In genomic region chr2:74042430-74042829, GRCm38 (mm10) we compare ENCODE assay signal across 30 mouse cellular contexts.
DNase-seq lines count a peak whose midpoint lies in the region; ATAC-seq and TF ChIP-seq lines count a peak whose summit lies in the region.
"Had no signal": no experiment of that assay in that cellular context is flagged by ENCODE, and none has a peak within 500 bp of the region (broad histone marks: within the 10 kb centered on the region; RNA-seq: fewer than 3 reads in every experiment).

No protein-coding gene starts in this region.

- peak; percentile 46 for TF ChIP-seq RAD21 in MEL (IDR thresholded peaks at IDR 0.05; ENCODE audit: low read depth, low read length)

- H3K4me1 ChIP-seq in kidney, postnatal 0 days (replicated peaks; ENCODE audit: insufficient read depth, low read length): no peaks in the 10 kb centered on the region
- H3K4me1 ChIP-seq in kidney, adult 2 months (ENCODE audit: control insufficient read depth, insufficient read depth, low read length): no peaks in the 10 kb centered on the region
- H3K4me1 ChIP-seq in midbrain, embryonic 11.5 days (ENCODE audit: control insufficient read depth, insufficient read depth, low read length): no peaks in the 10 kb centered on the region
- H3K4me1 ChIP-seq in midbrain, embryonic 15.5 days: peaks cover 4% of the 10 kb centered on the region; the same call in 1 of the 2 replicates
- H3K4me1 ChIP-seq in MEL (ENCODE audit: control insufficient read depth in 1 of 2, insufficient read depth in 2 of 2, low read length in 2 of 2): no peaks in the 10 kb centered on the region
- H3K4me1 ChIP-seq: embryonic facial prominence, embryonic 15.5 days; forebrain, embryonic 12.5 days; heart, embryonic 10.5 days; heart, embryonic 15.5 days; hindbrain, embryonic 12.5 days; kidney, embryonic 15.5 days; limb, embryonic 10.5 days; limb, embryonic 15.5 days had no signal

- H3K36me3 ChIP-seq in kidney, postnatal 0 days (ENCODE audit: insufficient read depth, low read length): no peaks in the 10 kb centered on the region
- H3K36me3 ChIP-seq in kidney, adult 2 months (ENCODE audit: control insufficient read depth, insufficient read depth, low read length): no peaks in the 10 kb centered on the region
- H3K36me3 ChIP-seq in midbrain, embryonic 11.5 days (ENCODE audit: control insufficient read depth, insufficient read depth, low read length): no peaks in the 10 kb centered on the region
- H3K36me3 ChIP-seq in midbrain, embryonic 15.5 days (replicated peaks): no peaks in the 10 kb centered on the region
- no peaks in the 10 kb centered on the region for H3K36me3 ChIP-seq in MEL (ENCODE audit: control insufficient read depth in 1 of 2, insufficient read depth in 2 of 2, low read length in 2 of 2)
- H3K36me3 ChIP-seq: embryonic facial prominence, embryonic 15.5 days; forebrain, embryonic 12.5 days; heart, embryonic 10.5 days; heart, embryonic 15.5 days; hindbrain, embryonic 12.5 days; kidney, embryonic 15.5 days; limb, embryonic 10.5 days; limb, embryonic 15.5 days had no signal

- no peak for ATAC-seq in kidney, postnatal 0 days (replicated peaks; ENCODE audit: low FRiP score, low read depth)
- no peak for ATAC-seq in midbrain, embryonic 11.5 days (ENCODE audit: low FRiP score)
- ATAC-seq in midbrain, embryonic 15.5 days (replicated peaks): no peak
- ATAC-seq: forebrain, postnatal 0 days had no signal

- no peaks in the 10 kb centered on the region for H3K9me3 ChIP-seq in kidney, postnatal 0 days (replicated peaks; ENCODE audit: low read length)
- no peaks in the 10 kb centered on the region for H3K9me3 ChIP-seq in midbrain, embryonic 11.5 days (ENCODE audit: control insufficient read depth, low read length)
- H3K9me3 ChIP-seq in midbrain, embryonic 15.5 days: no peaks in the 10 kb centered on the region
- H3K9me3 ChIP-seq in MEL (replicated peaks; ENCODE audit: insufficient read depth, low read length): no peaks in the 10 kb centered on the region
- H3K9me3 ChIP-seq: embryonic facial prominence, embryonic 15.5 days; forebrain, embryonic 12.5 days; heart, embryonic 10.5 days; heart, embryonic 15.5 days; hindbrain, embryonic 12.5 days; kidney, embryonic 15.5 days; limb, embryonic 10.5 days; limb, embryonic 15.5 days had no signal

- TF ChIP-seq POLR2A in kidney, adult 2 months (IDR thresholded peaks at IDR 0.05; ENCODE audit: low read depth, low read length): no peak
- no peak for TF ChIP-seq POLR2A in MEL (IDR thresholded peaks at IDR 0.05; ENCODE audit: control insufficient read depth in 1 of 2, insufficient read depth in 1 of 2, low read depth in 1 of 2, low read length in 2 of 2, poor library complexity in 1 of 2)

- H3K9ac ChIP-seq in kidney, postnatal 0 days (ENCODE audit: low read depth, low read length): no peak overlapping the region
- H3K9ac ChIP-seq in midbrain, embryonic 11.5 days (ENCODE audit: low read length): no peak overlapping the region
- H3K9ac ChIP-seq in midbrain, embryonic 15.5 days: no peak overlapping the region
- no peak overlapping the region for H3K9ac ChIP-seq in MEL (ENCODE audit: control insufficient read depth, low read depth, low read length, poor library complexity, severe bottlenecking)
- H3K9ac ChIP-seq: embryonic facial prominence, embryonic 15.5 days; forebrain, embryonic 12.5 days; forebrain, postnatal 0 days; heart, embryonic 15.5 days; hindbrain, embryonic 12.5 days; kidney, embryonic 15.5 days; limb, embryonic 15.5 days; liver, embryonic 14.5 days had no signal

- H3K27ac ChIP-seq in kidney, postnatal 0 days: no peak overlapping the region
- H3K27ac ChIP-seq in kidney, adult 2 months (ENCODE audit: insufficient read depth, low read depth, low read length): no peak overlapping the region
- H3K27ac ChIP-seq in midbrain, embryonic 11.5 days (ENCODE audit: low read depth, low read length): no peak overlapping the region
- no peak overlapping the region for H3K27ac ChIP-seq in midbrain, embryonic 15.5 days
- H3K27ac ChIP-seq in MEL (ENCODE audit: control insufficient read depth, low read depth, low read length): no peak overlapping the region
- H3K27ac ChIP-seq: embryonic facial prominence, embryonic 15.5 days; forebrain, embryonic 12.5 days; heart, embryonic 10.5 days; heart, embryonic 15.5 days; hindbrain, embryonic 12.5 days; kidney, embryonic 15.5 days; limb, embryonic 10.5 days; limb, embryonic 15.5 days; liver, embryonic 14.5 days; macrophage had no signal

- no peak for TF ChIP-seq EP300 in MEL (IDR thresholded peaks at IDR 0.05; ENCODE audit: low read depth in 1 of 2, low read length in 2 of 2)

- H3K4me3 ChIP-seq in kidney, postnatal 0 days (replicated peaks; ENCODE audit: low read depth, low read length): no peak overlapping the region
- H3K4me3 ChIP-seq in kidney, adult 2 months (ENCODE audit: insufficient read depth, low read depth, low read length): no peak overlapping the region
- no peak overlapping the region for H3K4me3 ChIP-seq in midbrain, embryonic 11.5 days (ENCODE audit: low read depth, low read length)
- H3K4me3 ChIP-seq in midbrain, embryonic 15.5 days: no peak overlapping the region
- no peak overlapping the region for H3K4me3 ChIP-seq in MEL (ENCODE audit: control insufficient read depth in 1 of 2, insufficient read depth in 1 of 2, low read depth in 2 of 2, low read length in 2 of 2)
- H3K4me3 ChIP-seq: embryonic facial prominence, embryonic 15.5 days; forebrain, embryonic 12.5 days; heart, embryonic 10.5 days; heart, embryonic 15.5 days; hindbrain, embryonic 12.5 days; kidney, embryonic 15.5 days; limb, embryonic 10.5 days; limb, embryonic 15.5 days had no signal

- DNase-seq in kidney, postnatal 0 days (ENCODE audit: low spot score): peak; percentile 26
- DNase-seq in kidney, adult 2 months: no peak
- DNase-seq in midbrain, embryonic 11.5 days (ENCODE audit: low spot score, missing footprints): peak; percentile 69
- peak; percentile 20 for DNase-seq in MEL (ENCODE audit: low read depth, low spot score)
- DNase-seq in adrenal gland, postnatal 10 days: no peak
- no peak for DNase-seq in left cerebral cortex, adult 18-20 months (ENCODE audit: low spot score in 2 of 2)
- DNase-seq: adrenal gland, postnatal 25 days; cerebellum, adult 11-12 months; cerebellum, postnatal 10 days; forebrain, postnatal 0 days; gastrocnemius, postnatal 14 days; heart, postnatal 36 days; kidney, adult 11 months; kidney, postnatal 36 days; layer of hippocampus, postnatal 36 days; midbrain, embryonic 14.5 days; right cerebral cortex, postnatal 25 days; spleen, adult 18-20 months; thymus, postnatal 4 days had no signal

- H3K79me2 ChIP-seq in MEL (ENCODE audit: control insufficient read depth, insufficient read depth, low read length, poor library complexity): no peaks in the 10 kb centered on the region

- H3K27me3 ChIP-seq in kidney, postnatal 0 days (ENCODE audit: insufficient read depth, low read length): no peaks in the 10 kb centered on the region
- H3K27me3 ChIP-seq in kidney, adult 2 months (replicated peaks; ENCODE audit: control insufficient read depth, insufficient read depth, low read length): no peaks in the 10 kb centered on the region
- no peaks in the 10 kb centered on the region for H3K27me3 ChIP-seq in midbrain, embryonic 11.5 days (ENCODE audit: control insufficient read depth, insufficient read depth, low read length)
- no peaks in the 10 kb centered on the region for H3K27me3 ChIP-seq in midbrain, embryonic 15.5 days (replicated peaks)
- H3K27me3 ChIP-seq in MEL (ENCODE audit: control insufficient read depth in 1 of 2, insufficient read depth in 2 of 2, low read length in 2 of 2): peaks cover 3 to 9% of the 10 kb centered on the region in 2 experiments
- H3K27me3 ChIP-seq: embryonic facial prominence, embryonic 15.5 days; heart, embryonic 15.5 days; hindbrain, embryonic 12.5 days; kidney, embryonic 15.5 days; limb, embryonic 15.5 days had no signal

- peak; percentile 50 for TF ChIP-seq CTCF in kidney, postnatal 0 days (IDR thresholded peaks at IDR 0.05; ENCODE audit: low read depth)
- no peak for TF ChIP-seq CTCF in kidney, adult 2 months (conservative IDR thresholded peaks at IDR 0.05; ENCODE audit: insufficient read depth, insufficient read length, low read depth, low read length)
- TF ChIP-seq CTCF in MEL (IDR thresholded peaks at IDR 0.05 in 2 of 3, conservative IDR thresholded peaks at IDR 0.05 in 1 of 3; ENCODE audit: control insufficient read depth in 1 of 3, insufficient read depth in 1 of 3, low read depth in 2 of 3, low read length in 3 of 3, poor library complexity in 1 of 3, severe bottlenecking in 1 of 3): peak in 2 of 3 experiments; percentile 18 to 53; a peak in 3 of 6 replicates

- no peak overlapping the region for H3K4me2 ChIP-seq in kidney, postnatal 0 days (ENCODE audit: low read length)
- H3K4me2 ChIP-seq in midbrain, embryonic 11.5 days: no peak overlapping the region
- no peak overlapping the region for H3K4me2 ChIP-seq in midbrain, embryonic 15.5 days
- H3K4me2 ChIP-seq: embryonic facial prominence, embryonic 15.5 days; forebrain, embryonic 12.5 days; heart, embryonic 15.5 days; hindbrain, embryonic 12.5 days; kidney, embryonic 15.5 days; limb, embryonic 15.5 days had no signal

- 76% methylated on average over 6 of the region's 6 CpGs for WGBS in kidney, postnatal 0 days
- 67% methylated on average over 6 of the region's 6 CpGs for WGBS in kidney, adult 2 months
- 79% methylated on average over 6 of the region's 6 CpGs for WGBS in midbrain, embryonic 11.5 days
- 81% methylated on average over 6 of the region's 6 CpGs for WGBS in midbrain, embryonic 15.5 days

TF ChIP-seq in MEL, 35 proteins besides CTCF, POLR2A, EP300 and RAD21:
- TF ChIP-seq SMC3 (IDR thresholded peaks at IDR 0.05; ENCODE audit: low read depth, low read length) (peak; percentile 57), CHD1 (IDR thresholded peaks at IDR 0.05; ENCODE audit: low read depth, low read length) (no peak), ZC3H11A (IDR thresholded peaks at IDR 0.05; ENCODE audit: low read depth, low read length) (0 out of 2 replicates have a peak, but pooled peaks have one; percentile 4)

Comparison
In these comparisons a context has a peak if more than half of its experiments do, and no peak if none do; other contexts are left out.
1. DNase-seq: peak in kidney, postnatal 0 days (single experiment), midbrain, embryonic 11.5 days (single experiment) and MEL (single experiment); none in kidney, adult 2 months (single experiment), adrenal gland, postnatal 10 days (single experiment) and left cerebral cortex, adult 18-20 months (0 of 2).